Mouse (Mus musculus) forebrain, embryonic 15.5 days (tissue): ENCODE data around the gene 4930415O20Rik. TPM values are rescaled to one million over a fixed set of nuclear protein-coding genes. Genes with fewer than 3 reads are reported as not detected.

Experiments used
- ATAC-seq: fragments of 200-750 bp; cut with Nextera tagmentation; replicated peaks from 2 replicates; pipeline ENCODE4 v1.8.0; 2017; ENCODE audit warnings: mild to moderate bottlenecking, moderate TSS enrichment, moderate library complexity
- H3K27ac ChIP-seq: fragments of 300-500 bp; sonication (generic); replicated peaks from 2 replicates; pipeline ENCODE4 v1.5.1; 2015; ENCODE audit warnings: mild to moderate bottlenecking, inconsistent platforms
- H3K27me3 ChIP-seq: fragments of 300-500 bp; sonication (generic); 2 replicates; pipeline ENCODE4 v1.6.1; 2015; ENCODE audit warnings: inconsistent platforms
- H3K36me3 ChIP-seq: fragments of 300-500 bp; sonication (generic); 2 replicates; pipeline ENCODE4 v1.6.1; 2015; ENCODE audit warnings: mild to moderate bottlenecking, inconsistent platforms
- H3K4me1 ChIP-seq: fragments of 300-500 bp; sonication (generic); 2 replicates; pipeline ENCODE4 v1.6.1; 2015; ENCODE audit warnings: inconsistent platforms
- H3K4me2 ChIP-seq: fragments of 300-500 bp; sonication (generic); replicated peaks from 2 replicates; pipeline ENCODE4 v1.6.1; 2015; ENCODE audit warnings: mild to moderate bottlenecking, inconsistent platforms
- H3K4me3 ChIP-seq: fragments of 300-500 bp; sonication (generic); 2 replicates; pipeline ENCODE4 v1.5.1; 2015; ENCODE audit warnings: mild to moderate bottlenecking, inconsistent platforms
- H3K9ac ChIP-seq: fragments of 300-500 bp; sonication (generic); replicated peaks from 2 replicates; pipeline ENCODE4 v1.6.1; 2015; ENCODE audit warnings: mild to moderate bottlenecking, inconsistent platforms
- H3K9me3 ChIP-seq: fragments of 300-500 bp; sonication (generic); 2 replicates; pipeline ENCODE4 v1.6.1; 2016; ENCODE audit warnings: inconsistent platforms
- WGBS: fragments of 180-500 bp; shearing (Covaris S2); methylation state at CpG from one replicate; pipeline ENCODE4 v1.1.7; 2015; ENCODE audit warnings: mixed read lengths; 5-methylcytosine and 5-hydroxymethylcytosine counted together
- polyA plus RNA-seq: library from polyadenylated mRNA; unstranded; fragments of >200 nt; fragmentation: Nextera tagmentation; extraction: Ambion mirVana; gene quantifications from 2 replicates; pipeline ENCODE4 v1.2.1, GENCODE M21; 2015

Gene 4930415O20Rik
- polyA plus RNA-seq, 1 experiment from 2014 or later, result 0.56 TPM

DNA sequence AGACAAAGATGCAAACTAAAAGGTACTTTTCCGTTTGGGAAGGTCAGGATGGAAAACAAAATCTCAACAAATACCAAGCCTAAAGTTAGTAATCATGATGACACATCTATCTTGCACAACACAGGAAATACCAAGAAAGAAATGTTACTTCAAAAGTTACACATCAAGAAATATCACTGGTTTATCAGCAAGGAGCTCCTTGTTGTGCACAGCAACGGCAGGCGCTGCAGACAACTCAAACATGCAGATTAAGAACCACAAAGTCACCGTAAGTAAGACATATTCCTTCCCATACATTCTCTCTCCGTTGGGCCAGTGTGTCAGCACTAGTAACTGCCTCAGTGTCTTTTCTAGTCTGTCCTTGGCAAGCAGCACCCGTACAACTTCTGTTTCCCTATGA is 29.7 kb upstream of the 4930415O20Rik start:
- H3K9ac ChIP-seq, result no peak overlapping the region
- no peaks in the 10 kb centered on the region for H3K9me3 ChIP-seq
- no peaks in the 10 kb centered on the region for H3K4me1 ChIP-seq
- peaks cover 56% of the 10 kb centered on the region for H3K36me3 ChIP-seq
- H3K4me3 ChIP-seq, result no peak overlapping the region
- 94% methylated on average over 6 of the region's 6 CpGs for WGBS
- H3K27ac ChIP-seq, result no peak overlapping the region
- no peak overlapping the region for H3K4me2 ChIP-seq
- no peak for ATAC-seq
- H3K27me3 ChIP-seq, result no peaks in the 10 kb centered on the region

DNA sequence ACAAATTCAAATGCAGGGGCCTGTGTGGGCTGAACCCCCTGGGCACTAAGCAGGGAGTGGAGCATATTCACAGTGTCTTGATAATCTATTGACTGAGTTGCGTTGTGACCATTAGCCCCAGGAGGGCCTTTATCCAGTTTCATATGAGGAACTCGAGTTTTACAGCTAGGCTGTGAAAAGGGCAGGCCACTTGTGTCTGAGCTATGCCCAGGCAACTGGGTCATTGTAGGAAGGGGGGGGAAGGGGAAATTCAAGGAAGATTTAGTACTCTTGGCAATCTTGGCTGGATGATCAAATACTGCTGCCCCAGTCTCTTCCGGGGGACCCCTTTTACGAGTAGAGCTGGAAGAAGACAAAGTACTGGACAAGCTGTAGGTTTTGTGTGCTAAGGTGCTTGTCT is 27.5 kb upstream of the 4930415O20Rik start:
- Histone ChIP-seq H3K27ac (no peak overlapping the region), H3K36me3 (peaks cover 69% of the 10 kb centered on the region), H3K4me3 (no peak overlapping the region), H3K4me2 (no peak overlapping the region), H3K9ac (no peak overlapping the region), H3K27me3 (no peaks in the 10 kb centered on the region), H3K9me3 (no peaks in the 10 kb centered on the region), H3K4me1 (no peaks in the 10 kb centered on the region)
- ATAC-seq, result no peak
- 75% methylated on average over 4 of the region's 4 CpGs for WGBS

DNA sequence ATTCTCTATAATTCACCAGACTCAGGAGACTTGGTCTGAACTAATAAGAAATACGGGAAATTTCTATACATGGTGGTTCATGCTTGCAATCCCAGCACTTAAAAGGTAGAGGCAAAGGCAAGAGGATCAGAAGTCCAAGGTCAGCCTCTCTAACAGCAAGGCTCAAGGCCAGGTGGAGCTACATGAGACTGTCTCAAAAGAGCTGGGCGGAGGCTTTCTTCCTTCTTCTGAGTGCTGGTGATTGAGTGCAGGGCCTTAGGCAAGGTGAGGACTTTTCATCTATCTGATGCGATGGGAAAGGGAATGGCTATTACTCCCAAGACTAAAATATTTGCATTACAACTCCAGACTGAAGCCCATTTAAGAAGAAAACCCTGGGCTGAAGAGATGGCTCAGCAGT is 25.7 kb upstream of the 4930415O20Rik start:
- Histone ChIP-seq H3K27me3 (no peaks in the 10 kb centered on the region), H3K9ac (no peak overlapping the region), H3K4me2 (no peak overlapping the region), H3K4me3 (no peak overlapping the region), H3K9me3 (no peaks in the 10 kb centered on the region), H3K36me3 (peaks cover 80% of the 10 kb centered on the region), H3K4me1 (no peaks in the 10 kb centered on the region), H3K27ac (no peak overlapping the region)
- WGBS, result 95% methylated on average over 3 of the region's 3 CpGs
- no peak for ATAC-seq

DNA sequence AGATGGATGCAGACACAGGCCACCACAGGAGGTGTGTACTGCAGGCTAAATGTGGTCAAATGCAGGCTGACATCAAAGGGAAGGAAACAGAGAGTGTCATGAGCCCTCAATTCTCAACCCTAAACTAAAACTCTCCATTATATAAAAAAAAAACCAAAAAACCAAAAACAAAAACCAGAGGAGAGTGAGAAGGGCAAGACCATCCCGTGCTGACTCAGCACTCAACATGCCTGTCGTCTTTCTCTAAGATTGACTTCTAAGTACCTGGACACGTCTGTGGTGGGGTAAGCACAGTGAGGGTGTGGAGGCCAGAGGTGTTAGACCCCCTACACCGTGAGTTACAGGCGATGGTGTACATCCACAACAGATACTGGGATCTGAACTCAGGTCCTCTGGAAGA is 24.0 kb upstream of the 4930415O20Rik start:
- ATAC-seq, result no peak
- H3K27me3 ChIP-seq, result no peaks in the 10 kb centered on the region

DNA sequence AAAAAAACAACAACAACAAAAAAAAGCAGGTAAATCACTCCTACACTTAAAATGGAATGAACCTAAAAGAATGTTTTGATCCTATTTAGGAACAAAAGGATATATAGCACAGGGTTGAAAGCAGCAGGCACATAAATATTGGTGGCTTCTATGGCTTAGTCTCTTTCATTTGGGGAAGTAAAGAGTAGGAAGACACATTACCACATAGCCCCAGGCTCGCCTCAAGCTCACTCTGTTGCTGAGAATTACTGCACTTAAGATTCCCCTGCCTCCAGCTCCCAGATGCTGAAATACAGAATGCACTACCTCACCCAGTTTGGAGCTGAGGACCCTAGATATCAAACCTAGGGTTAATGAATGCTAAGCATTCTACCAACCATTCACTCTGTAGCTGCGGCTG is 18.0 kb upstream of the 4930415O20Rik start:
- no peak for ATAC-seq
- Histone ChIP-seq H3K27ac (no peak overlapping the region), H3K4me2 (no peak overlapping the region), H3K9ac (no peak overlapping the region), H3K36me3 (peaks cover 76% of the 10 kb centered on the region), H3K9me3 (no peaks in the 10 kb centered on the region), H3K4me1 (no peaks in the 10 kb centered on the region), H3K27me3 (no peaks in the 10 kb centered on the region), H3K4me3 (no peak overlapping the region)
- WGBS, result 88% methylated on average over 2 of the region's 2 CpGs

More for the DNA sequence above, 24.0 kb upstream of the 4930415O20Rik start:
- Histone ChIP-seq H3K27ac (no peak overlapping the region), H3K9me3 (no peaks in the 10 kb centered on the region), H3K36me3 (peaks cover 85% of the 10 kb centered on the region), H3K4me2 (no peak overlapping the region), H3K4me3 (no peak overlapping the region), H3K4me1 (no peaks in the 10 kb centered on the region), H3K9ac (no peak overlapping the region)
- WGBS, result 95% methylated on average over 5 of the region's 5 CpGs

DNA sequence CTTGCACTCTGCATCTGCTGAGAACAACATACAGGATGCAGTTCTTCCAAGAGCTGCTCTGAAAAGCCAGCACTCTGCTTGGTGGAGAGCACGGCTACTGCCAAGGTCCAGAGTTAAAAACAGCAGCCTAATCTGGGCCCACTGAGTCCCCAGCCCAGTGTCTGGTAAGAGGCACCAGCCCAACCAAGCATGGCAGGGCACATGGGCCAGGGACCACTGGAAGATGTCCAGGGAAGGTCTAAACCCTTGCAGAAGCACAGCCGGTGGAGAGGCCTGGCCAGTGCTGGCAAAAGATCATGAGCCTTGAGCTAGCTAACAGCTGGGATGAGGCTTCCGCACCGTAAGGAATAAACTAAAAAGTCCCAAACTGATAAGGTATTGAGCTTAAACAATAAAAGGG is 14.9 kb upstream of the 4930415O20Rik start:
- H3K27ac ChIP-seq, result no peak overlapping the region
- no peak for ATAC-seq
- no peak overlapping the region for H3K4me3 ChIP-seq
- no peak overlapping the region for H3K9ac ChIP-seq
- H3K4me1 ChIP-seq, result no peaks in the 10 kb centered on the region
- no peaks in the 10 kb centered on the region for H3K9me3 ChIP-seq
- WGBS, result 93% methylated on average over 4 of the region's 4 CpGs
- H3K4me2 ChIP-seq, result no peak overlapping the region
- H3K27me3 ChIP-seq, result no peaks in the 10 kb centered on the region
- peaks cover 75% of the 10 kb centered on the region for H3K36me3 ChIP-seq

DNA sequence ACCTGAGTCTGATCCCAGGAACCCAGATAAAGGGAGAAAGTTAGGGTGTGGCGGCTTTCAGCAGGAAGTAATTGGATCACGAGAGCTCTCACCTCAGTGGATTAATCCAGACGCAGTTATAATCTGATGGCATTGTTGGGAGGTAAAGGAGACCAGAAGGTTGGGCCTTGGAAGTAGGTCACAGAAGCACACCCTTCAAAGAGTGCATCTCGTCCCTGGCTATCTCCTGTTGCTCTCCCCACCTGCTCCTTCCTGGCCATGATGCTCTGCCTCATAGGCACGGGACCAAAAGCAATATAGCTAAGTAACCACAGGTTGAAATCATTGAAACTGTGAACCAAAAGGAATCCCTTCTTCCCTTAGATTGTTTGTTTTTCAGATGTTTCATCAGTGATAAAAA is 13.6 kb upstream of the 4930415O20Rik start:
- H3K27ac ChIP-seq, result no peak overlapping the region
- no peak for ATAC-seq
- no peaks in the 10 kb centered on the region for H3K9me3 ChIP-seq
- H3K4me2 ChIP-seq, result no peak overlapping the region
- WGBS, result 89% methylated on average over 5 of the region's 5 CpGs
- H3K4me1 ChIP-seq, result 0 out of 2 replicates have a peak, but pooled peaks cover 2% of the 10 kb centered on the region
- H3K36me3 ChIP-seq, result peaks cover 62% of the 10 kb centered on the region
- no peak overlapping the region for H3K9ac ChIP-seq
- H3K27me3 ChIP-seq, result no peaks in the 10 kb centered on the region
- H3K4me3 ChIP-seq, result no peak overlapping the region

DNA sequence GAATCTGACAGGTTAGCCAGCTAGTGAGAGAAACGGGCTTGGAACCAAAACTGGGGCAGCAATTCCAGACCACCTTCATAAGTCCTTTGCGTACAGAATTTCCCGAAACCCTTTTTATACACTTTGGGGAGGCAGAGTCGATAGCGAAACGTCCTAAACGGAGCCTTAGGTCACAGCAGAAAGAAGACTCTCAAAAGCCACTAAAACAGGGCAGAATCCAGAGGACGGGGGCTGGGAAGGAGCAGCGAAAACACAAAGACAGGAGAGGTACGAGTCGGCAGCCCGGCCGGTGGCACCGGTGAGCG is 3.9 kb upstream of the 4930415O20Rik start:
- Histone ChIP-seq H3K9me3 (no peaks in the 10 kb centered on the region), H3K36me3 (peaks cover 11% of the 10 kb centered on the region; the same call in 1 of the 2 replicates), H3K9ac (peak overlapping the region; percentile 87), H3K4me2 (peak overlapping the region; percentile 69), H3K27me3 (no peaks in the 10 kb centered on the region), H3K4me1 (peaks cover 44% of the 10 kb centered on the region), H3K4me3 (peak overlapping the region; percentile 97), H3K27ac (peak overlapping the region; percentile 92)
- under 1% methylated on average over 15 of the region's 15 CpGs for WGBS
- no peak for ATAC-seq

DNA sequence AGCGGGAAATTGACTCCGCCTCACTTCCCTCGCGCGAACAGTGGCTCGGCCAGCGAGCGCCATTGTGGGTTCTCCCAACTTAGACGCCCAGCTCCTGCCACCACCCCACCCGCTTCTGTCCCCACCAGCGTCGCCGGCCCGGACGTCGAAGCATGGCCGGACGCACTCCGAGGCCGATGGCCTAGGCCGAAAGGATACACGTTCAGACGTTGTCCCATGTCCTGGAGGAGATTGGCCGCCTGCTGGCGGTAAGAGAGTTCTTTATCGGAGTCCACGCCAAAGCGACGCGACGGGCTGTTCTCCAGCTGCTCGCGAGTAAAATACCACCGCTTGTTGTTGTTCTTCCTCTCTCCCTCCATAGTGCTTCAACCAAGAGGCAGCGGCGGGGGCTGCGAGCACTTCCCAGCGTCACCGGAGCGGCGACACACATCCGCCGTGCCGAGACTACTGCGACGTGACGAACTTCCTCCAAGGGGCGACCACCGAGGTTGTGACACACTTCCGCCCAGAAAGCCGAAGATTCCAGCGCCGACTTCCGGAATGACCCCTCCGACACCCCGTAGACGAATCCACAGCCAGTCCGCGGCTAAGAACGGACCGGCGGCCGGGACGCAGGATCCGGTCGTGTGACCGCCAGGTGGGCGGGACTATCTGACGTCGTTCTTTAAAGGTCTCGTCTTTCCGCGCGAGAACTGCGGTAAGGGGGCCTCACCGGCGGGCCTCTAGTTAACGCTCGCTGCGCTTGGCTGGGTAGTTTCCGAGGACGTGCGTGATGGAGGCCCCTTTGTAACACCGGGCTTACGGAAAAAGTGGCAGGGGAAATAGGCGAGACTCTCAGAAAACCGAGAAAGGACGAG is 3.3 kb upstream of the 4930415O20Rik start:
- under 1% methylated on average over 88 of the region's 88 CpGs for WGBS

DNA sequence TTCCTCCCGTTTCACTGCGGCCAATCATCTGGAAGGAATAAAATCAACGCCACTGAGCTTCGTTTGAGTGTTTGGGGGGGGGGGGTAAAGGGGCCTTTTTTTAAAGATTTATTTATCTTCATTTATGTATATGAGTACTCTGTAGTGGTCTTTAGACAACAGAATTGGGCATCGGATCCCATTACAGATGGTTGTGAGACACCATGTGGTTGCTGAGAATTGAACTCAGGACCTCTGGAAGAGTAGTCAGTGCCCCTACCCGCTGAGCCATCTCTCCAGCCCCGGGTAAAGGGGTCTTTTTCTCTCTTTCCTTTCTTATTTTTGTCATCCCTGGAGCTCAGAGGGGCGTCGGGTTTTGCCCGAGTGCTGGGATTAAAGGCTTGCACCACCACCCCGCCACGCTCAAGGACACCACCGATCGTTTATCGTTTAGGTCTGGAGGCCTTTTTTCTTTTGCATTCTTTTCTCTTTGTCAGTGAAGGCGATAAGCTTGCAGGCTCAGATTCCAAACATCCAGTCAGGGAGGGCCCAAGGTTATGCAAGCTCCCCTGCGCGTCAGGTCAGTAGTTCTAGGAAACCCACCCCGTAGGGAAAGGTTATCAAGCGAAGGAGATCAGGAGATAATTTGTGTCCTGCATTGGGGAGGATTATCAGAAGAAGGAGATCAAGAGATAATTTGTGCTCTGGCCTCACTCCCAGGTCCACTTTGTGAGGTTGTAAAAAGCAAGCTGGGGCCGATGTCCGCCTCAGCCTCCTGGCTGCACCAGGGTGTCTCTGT is 2.4 kb upstream of the 4930415O20Rik start:
- peak; percentile 31 for ATAC-seq
- Histone ChIP-seq H3K36me3 (peaks cover 6% of the 10 kb centered on the region; the same call in 1 of the 2 replicates), H3K27me3 (no peaks in the 10 kb centered on the region), H3K4me1 (peaks cover 39% of the 10 kb centered on the region), H3K27ac (peak overlapping the region; percentile 90), H3K4me3 (peak overlapping the region; percentile 97), H3K9ac (peak overlapping the region; percentile 92), H3K4me2 (peak overlapping the region; percentile 77), H3K9me3 (no peaks in the 10 kb centered on the region)
- WGBS, result 12% methylated on average over 22 of the region's 22 CpGs

More for the DNA sequence above, 3.3 kb upstream of the 4930415O20Rik start:
- H3K27ac ChIP-seq, result peak overlapping the region; percentile 92
- peaks cover 43% of the 10 kb centered on the region for H3K4me1 ChIP-seq
- peak; percentile 97 for ATAC-seq
- H3K36me3 ChIP-seq, result peaks cover 11% of the 10 kb centered on the region; the same call in 1 of the 2 replicates
- no peaks in the 10 kb centered on the region for H3K9me3 ChIP-seq
- no peaks in the 10 kb centered on the region for H3K27me3 ChIP-seq
- peak overlapping the region; percentile 97 for H3K4me3 ChIP-seq
- H3K9ac ChIP-seq, result peak overlapping the region; percentile 92
- H3K4me2 ChIP-seq, result peak overlapping the region; percentile 77

DNA sequence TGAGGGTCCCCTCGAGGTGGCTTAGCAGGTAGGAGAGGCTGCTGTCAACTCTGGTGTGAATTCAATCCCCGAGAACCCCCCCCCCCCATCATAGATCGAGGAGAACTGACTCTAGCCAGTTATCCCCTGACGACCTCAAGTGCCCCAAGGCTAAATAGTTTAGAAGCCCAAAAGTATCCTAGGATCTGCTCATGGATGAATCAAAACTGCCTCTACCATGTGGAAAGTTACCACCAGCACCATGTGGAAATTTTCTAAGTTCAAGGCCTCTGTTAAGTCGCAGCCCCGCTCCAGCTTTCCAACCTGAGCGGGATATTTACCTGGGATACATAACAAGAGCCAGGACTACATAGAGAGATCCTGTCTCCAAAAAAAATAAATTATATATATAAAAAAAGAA is 1.6 kb upstream of the 4930415O20Rik start:
- Histone ChIP-seq H3K4me1 (peaks cover 33% of the 10 kb centered on the region), H3K27ac (no peak overlapping the region), H3K27me3 (no peaks in the 10 kb centered on the region), H3K9me3 (no peaks in the 10 kb centered on the region), H3K4me3 (0 out of 2 replicates have a peak overlapping the region, but pooled peaks have one; percentile 97), H3K4me2 (peak overlapping the region; percentile 77), H3K36me3 (0 out of 2 replicates have a peak, but pooled peaks cover 3% of the 10 kb centered on the region), H3K9ac (peak overlapping the region; percentile 92)
- ATAC-seq, result no peak
- 68% methylated on average over 7 of the region's 7 CpGs for WGBS

DNA sequence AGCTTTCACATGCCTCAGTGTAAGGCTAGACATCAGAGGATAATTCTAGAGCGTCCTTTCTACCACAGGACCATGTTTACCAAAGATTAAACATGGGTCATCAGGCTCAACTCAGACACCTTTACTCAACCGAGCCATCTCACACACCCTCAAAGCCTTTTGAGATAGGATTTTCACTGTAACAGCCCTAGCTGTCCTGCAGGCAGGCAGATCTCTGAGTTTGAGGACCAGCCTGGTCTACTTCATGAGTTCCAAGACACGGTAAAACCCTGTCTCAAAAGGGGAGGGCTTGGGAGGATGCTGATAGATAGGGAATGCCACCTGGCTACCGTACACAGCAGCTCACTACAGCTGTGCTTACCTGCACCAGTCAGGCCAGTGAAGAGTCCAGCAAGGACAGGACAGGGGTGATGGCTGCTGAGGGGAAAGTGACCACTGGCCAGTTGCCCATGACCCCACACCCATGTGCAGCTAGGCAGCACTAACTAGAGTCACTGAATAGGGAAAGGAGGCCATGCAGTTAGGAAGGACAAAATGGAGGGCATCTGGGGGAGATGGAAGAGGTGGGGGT is 924 bp upstream of the 4930415O20Rik start:
- Histone ChIP-seq H3K27ac (no peak overlapping the region), H3K9ac (no peak overlapping the region), H3K4me2 (no peak overlapping the region), H3K4me3 (no peak overlapping the region), H3K9me3 (no peaks in the 10 kb centered on the region), H3K27me3 (no peaks in the 10 kb centered on the region), H3K36me3 (no peaks in the 10 kb centered on the region), H3K4me1 (peaks cover 29% of the 10 kb centered on the region)
- 85% methylated on average over 4 of the region's 4 CpGs for WGBS
- no peak for ATAC-seq
